Mouse (Mus musculus) liver, embryonic 11.5 days (tissue): Measurements from ENCODE around the gene Gpbar1. TPM values are rescaled to one million over a fixed set of nuclear protein-coding genes. Genes with fewer than 3 reads are reported as not detected.

Source experiments
- ATAC-seq: fragments of 200-750 bp; cut with Nextera tagmentation; replicated peaks from 2 replicates; pipeline ENCODE4 v1.8.0; 2017; ENCODE audit warnings: moderate number of reproducible peaks, mild to moderate bottlenecking, moderate TSS enrichment, moderate library complexity; ENCODE audit not compliant: low FRiP score
- DNase-seq: peaks from one replicate; pipeline ENCODE4 v3.0.0-alpha.2; 2017; ENCODE audit warnings: low spot score
- H3K27ac ChIP-seq: fragments of 300-500 bp; sonication (generic); 2 replicates; pipeline ENCODE4 v1.5.1; 2014; ENCODE audit warnings: mild to moderate bottlenecking, low read depth, low read length, control low read depth
- H3K27me3 ChIP-seq: fragments of 300-500 bp; sonication (generic); replicated peaks from 2 replicates; pipeline ENCODE4 v1.6.1; 2014; ENCODE audit warnings: low read length, mixed read lengths; ENCODE audit not compliant: control insufficient read depth, insufficient read depth
- H3K36me3 ChIP-seq: fragments of 300-500 bp; sonication (generic); 2 replicates; pipeline ENCODE4 v1.6.1; 2014; ENCODE audit warnings: mild to moderate bottlenecking, low read length, moderate library complexity, mixed read lengths; ENCODE audit not compliant: control insufficient read depth, insufficient read depth
- H3K4me1 ChIP-seq: fragments of 300-500 bp; sonication (generic); replicated peaks from 2 replicates; pipeline ENCODE4 v1.6.1; 2014; ENCODE audit warnings: low read length, mixed read lengths; ENCODE audit not compliant: control insufficient read depth, insufficient read depth
- H3K4me2 ChIP-seq: fragments of 300-500 bp; sonication (generic); 2 replicates; pipeline ENCODE4 v1.6.1; 2014; ENCODE audit warnings: mild to moderate bottlenecking, control low read depth, moderate library complexity
- H3K4me3 ChIP-seq: fragments of 300-500 bp; sonication (generic); 2 replicates; pipeline ENCODE4 v1.5.1; 2014; ENCODE audit warnings: low read depth, low read length, control low read depth
- H3K9ac ChIP-seq: fragments of 300-500 bp; sonication (generic); 2 replicates; pipeline ENCODE4 v1.6.1; 2014; ENCODE audit warnings: low read depth, low read length, control low read depth
- H3K9me3 ChIP-seq: fragments of 300-500 bp; sonication (generic); 2 replicates; pipeline ENCODE4 v1.6.1; 2016; ENCODE audit warnings: low read length, inconsistent platforms, mixed read lengths; ENCODE audit not compliant: control insufficient read depth
- WGBS: fragments of 180-500 bp; shearing (Covaris S2); extraction: QIAGEN DNeasy Blood & Tissue Kit; methylation state at CpG from one replicate; pipeline ENCODE4 v1.1.7; 2014; 5-methylcytosine and 5-hydroxymethylcytosine counted together
- polyA plus RNA-seq: library from polyadenylated mRNA; unstranded; fragments of >200 nt; fragmentation: Nextera tagmentation; extraction: Ambion mirVana; gene quantifications from 2 replicates; pipeline ENCODE4 v1.2.1, GENCODE M21; 2014

The Gpbar1 gene
- polyA plus RNA-seq, 1 experiment from 2014 or later: 3.2 TPM

DNA sequence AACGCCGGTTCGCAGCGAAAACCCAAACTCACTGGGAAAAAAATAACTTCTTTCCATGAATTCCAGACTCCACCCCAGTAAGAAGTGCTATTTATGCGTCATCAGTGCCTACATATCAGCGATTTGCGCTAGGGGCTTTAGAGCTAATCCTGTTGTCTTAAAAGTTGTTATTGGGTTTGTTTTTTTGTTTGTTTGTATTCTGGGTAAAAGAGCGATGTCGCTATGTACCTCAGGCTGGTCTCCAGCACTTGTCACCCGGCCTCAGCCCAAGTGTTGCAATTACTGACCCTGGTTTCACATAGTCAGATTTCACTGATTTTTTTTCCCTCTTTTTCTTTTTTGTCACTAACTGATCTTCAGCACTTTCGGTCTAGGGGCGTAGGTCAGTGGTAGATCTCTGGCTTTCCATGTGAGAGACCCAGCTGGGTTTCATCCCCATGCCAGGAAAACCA, 26.0 kb downstream of the Gpbar1 start:
- DNase-seq: no peak
- Histone ChIP-seq H3K27me3 (no peaks in the 10 kb centered on the region), H3K4me2 (peak overlapping the region; percentile 82), H3K9me3 (no peaks in the 10 kb centered on the region), H3K36me3 (no peaks in the 10 kb centered on the region), H3K4me3 (peak overlapping the region; percentile 82), H3K4me1 (peaks cover 30% of the 10 kb centered on the region), H3K9ac (peak overlapping the region; percentile 79), H3K27ac (peak overlapping the region; percentile 62)
- 4% methylated on average over 12 of the region's 12 CpGs for WGBS
- peak; percentile 13; the same call in 1 of the 2 replicates for ATAC-seq

DNA sequence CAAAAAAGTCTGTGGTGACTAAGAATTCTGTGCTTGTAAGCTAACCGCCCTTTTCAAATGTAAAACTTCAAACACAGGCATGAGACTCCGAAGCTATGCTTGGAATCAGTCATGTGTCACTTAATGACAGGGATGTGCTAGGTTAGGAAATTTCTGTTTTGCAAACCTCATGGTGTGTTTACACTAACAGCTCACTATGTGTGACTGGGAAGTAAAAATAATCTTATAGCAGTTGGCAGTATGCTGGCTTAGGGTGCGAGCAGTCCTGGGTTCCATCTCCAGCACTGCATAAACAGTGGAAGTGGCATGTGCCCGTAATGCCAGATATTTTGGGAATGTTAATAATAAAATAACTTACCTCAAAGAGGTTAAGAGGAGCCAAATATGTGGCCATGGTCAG, 26.6 kb downstream of the Gpbar1 start:
- ATAC-seq: no peak

DNA sequence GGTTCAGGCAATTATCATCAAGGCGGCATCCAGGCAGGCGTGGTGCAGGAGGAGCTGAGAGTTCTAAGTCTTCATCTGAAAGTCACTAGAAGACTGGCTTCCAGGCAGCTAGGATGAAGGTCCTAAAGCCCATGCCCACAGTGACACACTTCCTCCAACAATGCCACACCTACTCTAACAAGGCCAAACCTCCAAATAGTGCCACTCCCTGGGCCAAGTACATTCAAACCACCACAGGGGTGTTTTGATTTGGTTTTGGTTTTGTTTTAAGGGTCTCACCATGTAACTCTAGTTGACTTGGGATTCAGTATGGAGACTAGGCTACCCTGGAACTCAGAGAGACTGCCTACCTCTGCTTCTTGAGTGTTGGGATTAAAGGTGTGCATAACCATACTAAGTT, 27.2 kb downstream of the Gpbar1 start, which contains the start of gene Tmbim1:
Gene Tmbim1, minus strand, starts transcription at position 101 of the 400 bp plus-strand sequence.
- H3K9me3 ChIP-seq: no peaks in the 10 kb centered on the region
- H3K4me2 ChIP-seq: peak within 1 kb of the TSS; percentile 82
- H3K9ac ChIP-seq: peak within 1 kb of the TSS; percentile 79; the same call in 1 of the 2 replicates
- no peaks in the 10 kb centered on the region for H3K27me3 ChIP-seq
- no peak within 1 kb of the TSS for H3K27ac ChIP-seq
- no peak for DNase-seq
- 81% methylated on average over 2 of the region's 2 CpGs for WGBS
- H3K4me1 ChIP-seq: peaks cover 31% of the 10 kb centered on the region
- peak within 1 kb of the TSS; percentile 82 for H3K4me3 ChIP-seq
- no peak for ATAC-seq
- H3K36me3 ChIP-seq: no peaks in the 10 kb centered on the region

More for the DNA sequence above, 26.6 kb downstream of the Gpbar1 start:
- DNase-seq: no peak
- peaks cover 30% of the 10 kb centered on the region for H3K4me1 ChIP-seq
- H3K36me3 ChIP-seq: no peaks in the 10 kb centered on the region
- H3K27ac ChIP-seq: no peak overlapping the region
- H3K27me3 ChIP-seq: no peaks in the 10 kb centered on the region
- 77% methylated on average over 4 of the region's 4 CpGs for WGBS
- no peak overlapping the region for H3K4me2 ChIP-seq
- H3K4me3 ChIP-seq: no peak overlapping the region
- no peak overlapping the region for H3K9ac ChIP-seq
- H3K9me3 ChIP-seq: no peaks in the 10 kb centered on the region

DNA sequence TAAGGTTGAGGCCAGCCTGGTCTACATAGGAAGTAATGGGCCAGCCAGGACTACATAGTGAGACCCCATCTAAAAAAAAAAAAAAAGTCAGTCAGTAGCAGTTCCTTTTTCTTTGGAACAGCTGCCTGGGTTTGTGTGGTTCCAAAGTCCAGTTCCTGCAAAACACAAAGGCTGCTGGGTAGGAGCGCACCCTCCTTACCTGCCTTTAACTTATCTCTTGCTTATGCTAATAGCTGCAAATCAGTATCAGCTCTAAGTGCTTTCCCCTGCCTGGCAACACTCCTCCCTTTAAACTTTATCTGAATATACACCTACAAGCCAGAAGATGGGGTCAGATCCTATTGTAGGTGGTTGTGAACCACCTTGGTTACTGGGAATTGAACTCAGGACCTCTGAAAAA, 28.8 kb downstream of the Gpbar1 start:
- Histone ChIP-seq H3K9ac (no peak overlapping the region), H3K4me1 (peaks cover 24% of the 10 kb centered on the region), H3K27ac (no peak overlapping the region), H3K4me3 (no peak overlapping the region), H3K9me3 (no peaks in the 10 kb centered on the region), H3K27me3 (no peaks in the 10 kb centered on the region), H3K36me3 (no peaks in the 10 kb centered on the region), H3K4me2 (no peak overlapping the region)
- 86% methylated on average over 1 of the region's 1 CpGs for WGBS
- DNase-seq (no peak), ATAC-seq (no peak)

DNA sequence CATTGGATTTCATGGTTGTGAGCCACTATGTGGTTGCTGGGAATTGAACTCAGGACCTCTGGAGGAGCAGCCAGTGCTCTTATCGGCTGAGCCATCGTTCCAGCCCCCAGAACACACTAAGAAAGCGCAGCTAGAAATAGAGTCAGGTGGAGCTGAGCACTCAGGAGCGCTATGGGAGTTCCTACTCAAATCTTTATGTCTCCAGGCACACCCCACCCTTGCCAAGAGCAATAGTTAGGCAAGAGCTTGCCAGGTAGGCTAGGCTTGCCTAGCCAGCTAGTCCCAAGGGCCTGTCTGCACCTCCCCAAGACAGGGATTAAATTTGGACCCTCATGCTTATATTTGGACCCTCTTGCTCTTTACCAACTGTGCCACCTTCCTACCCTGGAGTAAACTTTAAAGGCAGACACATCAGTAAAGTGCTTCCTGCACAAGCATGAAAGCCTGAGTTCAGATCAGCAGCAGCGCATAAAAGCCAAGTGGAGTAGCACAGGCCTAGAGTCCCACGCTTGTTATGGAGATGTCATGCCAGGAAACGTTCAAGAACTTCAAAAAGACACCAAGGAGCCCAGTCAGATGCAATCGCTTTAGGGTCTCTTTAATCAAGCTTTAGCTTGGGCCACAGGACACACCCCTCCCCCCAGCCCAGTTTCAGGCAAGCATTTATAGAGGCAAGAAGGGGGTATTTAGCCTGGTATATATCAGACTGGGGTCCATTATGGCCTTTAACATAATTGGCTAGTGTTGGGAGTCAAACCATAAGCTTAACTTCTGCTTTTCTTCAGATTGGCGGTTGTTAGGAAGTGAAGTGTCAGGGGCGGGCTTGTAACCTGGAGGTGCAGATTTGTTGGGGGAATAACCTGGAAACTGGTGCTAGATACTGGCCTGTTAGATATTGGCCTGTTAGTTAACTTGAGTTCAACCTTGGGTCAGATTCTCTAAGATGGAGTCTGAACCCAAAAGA, 29.9 kb downstream of the Gpbar1 start:
- Histone ChIP-seq H3K9ac (no peak overlapping the region), H3K4me3 (no peak overlapping the region), H3K9me3 (no peaks in the 10 kb centered on the region), H3K4me2 (no peak overlapping the region), H3K27me3 (no peaks in the 10 kb centered on the region), H3K4me1 (peaks cover 20% of the 10 kb centered on the region), H3K36me3 (no peaks in the 10 kb centered on the region), H3K27ac (no peak overlapping the region)
- DNase-seq: no peak
- WGBS: 67% methylated on average over 10 of the region's 10 CpGs
- no peak for ATAC-seq

DNA sequence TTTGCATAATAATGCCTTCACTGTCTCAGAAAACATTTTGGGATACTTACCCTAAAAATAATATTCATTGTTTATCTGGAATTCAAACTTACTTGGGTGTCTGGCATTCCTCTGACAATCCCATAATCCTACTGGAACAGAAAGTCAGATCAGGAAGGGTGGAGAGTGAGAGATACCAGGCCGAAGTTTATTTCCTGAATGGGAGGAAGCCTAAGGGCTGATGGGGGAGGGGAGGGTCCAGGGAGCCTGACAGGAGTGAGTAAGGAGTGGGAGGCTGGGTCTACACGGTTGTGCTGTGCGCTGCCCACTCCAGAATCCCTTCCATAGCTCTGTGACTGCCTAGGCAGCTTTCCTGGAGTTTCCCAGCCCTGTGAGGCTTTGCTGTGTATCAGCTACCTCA, 31.4 kb downstream of the Gpbar1 start:
- H3K4me3 ChIP-seq: no peak overlapping the region
- no peaks in the 10 kb centered on the region for H3K9me3 ChIP-seq
- peaks cover 17% of the 10 kb centered on the region for H3K4me1 ChIP-seq
- no peaks in the 10 kb centered on the region for H3K36me3 ChIP-seq
- no peak overlapping the region for H3K9ac ChIP-seq
- H3K27ac ChIP-seq: peak overlapping the region; percentile 36; the same call in 1 of the 2 replicates
- ATAC-seq: no peak; the same call in 1 of the 2 replicates
- no peak overlapping the region for H3K4me2 ChIP-seq
- no peaks in the 10 kb centered on the region for H3K27me3 ChIP-seq
- 21% methylated on average over 3 of the region's 3 CpGs for WGBS
- no peak for DNase-seq

DNA sequence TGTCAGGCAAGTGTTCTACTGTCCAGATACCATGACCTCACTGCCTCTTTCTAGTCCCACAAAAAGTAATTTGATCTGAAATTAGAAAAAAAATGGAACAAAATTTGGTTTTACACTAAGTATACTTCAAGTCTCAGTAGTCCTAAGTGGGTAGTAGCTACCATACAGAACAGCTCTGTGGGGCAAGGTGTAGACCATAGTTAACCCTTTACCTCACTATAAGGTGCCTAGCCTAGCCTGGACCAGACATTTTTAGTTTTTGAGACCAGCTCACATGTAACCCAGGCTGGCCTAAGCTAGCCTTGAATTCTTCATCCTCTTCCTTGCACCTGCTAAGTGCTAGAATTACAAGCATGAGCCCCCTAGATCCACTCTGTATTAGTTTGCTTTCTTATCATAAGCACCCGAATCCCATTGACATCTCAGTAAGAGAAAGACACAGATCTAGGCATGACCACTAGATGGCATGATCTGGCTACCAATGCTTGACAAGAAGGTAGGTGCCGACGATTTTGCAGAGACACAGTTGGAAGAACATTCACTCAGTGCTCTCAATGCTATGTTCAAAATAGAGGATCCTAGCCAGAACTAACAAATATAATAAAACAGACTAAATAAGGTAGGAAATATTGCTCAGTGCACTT, 34.8 kb downstream of the Gpbar1 start:
- H3K4me1 ChIP-seq: peaks cover 11% of the 10 kb centered on the region

DNA sequence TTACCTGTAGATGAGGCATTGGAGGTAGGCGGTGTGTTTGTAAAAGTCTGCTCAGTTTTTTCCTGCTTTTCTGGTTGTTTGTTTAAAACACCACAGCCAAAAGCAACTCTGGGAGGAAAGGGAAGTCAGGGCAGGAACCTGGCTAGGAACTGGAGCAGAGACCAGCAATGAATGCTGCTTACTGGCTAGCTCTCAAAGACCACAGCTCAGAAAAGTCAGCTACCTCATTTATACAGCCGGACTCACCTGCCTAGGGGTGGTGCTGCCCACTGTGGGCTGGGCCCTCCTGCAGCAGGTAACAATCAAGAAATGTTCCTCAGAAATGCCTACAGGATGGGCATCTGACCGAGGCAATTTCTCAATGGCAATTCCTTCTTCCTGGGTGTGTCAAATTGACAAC, 36.4 kb downstream of the Gpbar1 start:
- Histone ChIP-seq H3K9me3 (no peaks in the 10 kb centered on the region), H3K27me3 (no peaks in the 10 kb centered on the region), H3K27ac (no peak overlapping the region), H3K4me2 (no peak overlapping the region), H3K4me1 (peaks cover 3% of the 10 kb centered on the region), H3K9ac (no peak overlapping the region), H3K4me3 (no peak overlapping the region), H3K36me3 (no peaks in the 10 kb centered on the region)
- no peak for DNase-seq
- no peak for ATAC-seq
- WGBS: 72% methylated on average over 3 of the region's 3 CpGs

More for the DNA sequence above, 34.8 kb downstream of the Gpbar1 start:
- Histone ChIP-seq H3K27me3 (no peaks in the 10 kb centered on the region), H3K4me3 (no peak overlapping the region), H3K9ac (no peak overlapping the region), H3K9me3 (no peaks in the 10 kb centered on the region), H3K27ac (no peak overlapping the region), H3K36me3 (no peaks in the 10 kb centered on the region), H3K4me2 (no peak overlapping the region)
- ATAC-seq (peak; percentile 29; the same call in 1 of the 2 replicates), DNase-seq (no peak)
- 4% methylated on average over 3 of the region's 3 CpGs for WGBS
